Mouse (Mus musculus) E14TG2a.4 (cell line): ENCODE data around the gene Galnt18.

Experiments
- CTCF ChIP-seq: conservative IDR thresholded peaks from 2 replicates; pipeline ENCODE4 v1.5.1; 2014; ENCODE audit warnings: low read length
- NANOG ChIP-seq: IDR thresholded peaks from 2 replicates; pipeline ENCODE4 v1.6.1; 2014; ENCODE audit warnings: borderline replicate concordance, low read length, mixed read lengths

DNA sequence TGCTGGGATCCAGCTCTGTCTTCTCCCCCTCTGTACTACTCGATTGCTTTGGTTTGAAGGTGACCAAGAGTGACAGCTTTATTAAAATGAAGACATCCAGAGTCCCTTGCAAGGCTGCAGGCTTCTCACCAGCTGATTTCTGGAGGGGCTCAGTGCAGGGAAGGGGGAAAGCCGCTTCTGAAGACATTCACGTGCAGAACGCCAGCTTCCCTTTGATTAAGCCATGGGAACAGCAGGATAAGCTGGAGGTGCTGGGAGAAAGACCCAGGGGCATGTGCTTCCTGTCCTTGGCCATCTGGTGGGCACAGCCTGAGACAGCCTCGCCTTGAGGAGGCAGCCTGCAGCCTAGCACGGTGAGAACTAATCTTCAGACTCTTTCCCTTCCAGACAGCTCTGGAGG lies 17.0 kb downstream of the Galnt18 start:
- TF ChIP-seq CTCF (no peak), NANOG (no peak)
